Mouse (Mus musculus) spleen, adult 2 months (tissue): ENCODE data around the gene Phactr3.

Experiments used
- CTCF ChIP-seq: fragments of 200-500 bp; IDR thresholded peaks from 2 replicates; pipeline ENCODE4 v1.5.1; 2011; ENCODE audit warnings: mild to moderate bottlenecking, inconsistent platforms; ENCODE audit not compliant: insufficient read depth, insufficient read length, insufficient replicate concordance; ENCODE audit errors: extremely low read depth
- POLR2A ChIP-seq: fragments of 200-500 bp; IDR thresholded peaks from 2 replicates; pipeline ENCODE4 v1.6.1; 2011; ENCODE audit warnings: low read depth, low read length, inconsistent platforms

- no peak for TF ChIP-seq CTCF
- no peak for TF ChIP-seq POLR2A
Observed at GRCm38 (mm10) chr2:178184251-178184650, 65.5 kb downstream of the Phactr3 start.
